Mouse (Mus musculus) hindbrain, embryonic 15.5 days (tissue): ENCODE results near the gene Jarid2. TPM values are rescaled to one million over a fixed set of nuclear protein-coding genes. Genes with fewer than 3 reads are reported as not detected.
"Not testable (repeated sequence)": the region's sequence is repeated elsewhere in the genome, so short reads cannot be mapped to it uniquely, and the experiment has no call there.

Source experiments
- ATAC-seq: fragments of 200-750 bp; cut with Nextera tagmentation; 2 replicates; pipeline ENCODE4 v1.8.0; 2017; ENCODE audit warnings: low read depth, moderate number of reproducible peaks, moderate TSS enrichment; ENCODE audit not compliant: low FRiP score
- H3K27ac ChIP-seq: fragments of 300-500 bp; sonication (generic); replicated peaks from 2 replicates; pipeline ENCODE4 v1.5.1; 2015; ENCODE audit warnings: mild to moderate bottlenecking, inconsistent platforms
- H3K27me3 ChIP-seq: fragments of 300-500 bp; sonication (generic); 2 replicates; pipeline ENCODE4 v1.6.1; 2015; ENCODE audit warnings: control low read depth, inconsistent platforms
- H3K36me3 ChIP-seq: fragments of 300-500 bp; sonication (generic); 2 replicates; pipeline ENCODE4 v1.6.1; 2015; ENCODE audit warnings: control low read depth, inconsistent platforms
- H3K4me1 ChIP-seq: fragments of 300-500 bp; sonication (generic); replicated peaks from 2 replicates; pipeline ENCODE4 v1.6.1; 2015; ENCODE audit warnings: control low read depth, inconsistent platforms
- H3K4me2 ChIP-seq: fragments of 300-500 bp; sonication (generic); 2 replicates; pipeline ENCODE4 v1.6.1; 2015; ENCODE audit warnings: moderate library complexity, mild to moderate bottlenecking, inconsistent platforms
- H3K4me3 ChIP-seq: fragments of 300-500 bp; sonication (generic); 2 replicates; pipeline ENCODE4 v1.5.1; 2015; ENCODE audit warnings: mild to moderate bottlenecking, inconsistent platforms
- H3K9ac ChIP-seq: fragments of 300-500 bp; sonication (generic); 2 replicates; pipeline ENCODE4 v1.6.1; 2015; ENCODE audit warnings: inconsistent platforms
- H3K9me3 ChIP-seq: fragments of 300-500 bp; sonication (generic); 2 replicates; pipeline ENCODE4 v1.6.1; 2016; ENCODE audit warnings: control low read depth, inconsistent platforms
- WGBS: fragments of 180-500 bp; shearing (Covaris S2); methylation state at CpG from one replicate; pipeline ENCODE4 v1.1.7; 2015; 5-methylcytosine and 5-hydroxymethylcytosine counted together
- polyA plus RNA-seq: library from polyadenylated mRNA; unstranded; fragments of >200 nt; fragmentation: Nextera tagmentation; extraction: Ambion mirVana; gene quantifications from 2 replicates; pipeline ENCODE4 v1.2.1, GENCODE M21; 2015

Jarid2 gene
- polyA plus RNA-seq, 1 experiment from 2014 or later = 38.3 TPM

DNA sequence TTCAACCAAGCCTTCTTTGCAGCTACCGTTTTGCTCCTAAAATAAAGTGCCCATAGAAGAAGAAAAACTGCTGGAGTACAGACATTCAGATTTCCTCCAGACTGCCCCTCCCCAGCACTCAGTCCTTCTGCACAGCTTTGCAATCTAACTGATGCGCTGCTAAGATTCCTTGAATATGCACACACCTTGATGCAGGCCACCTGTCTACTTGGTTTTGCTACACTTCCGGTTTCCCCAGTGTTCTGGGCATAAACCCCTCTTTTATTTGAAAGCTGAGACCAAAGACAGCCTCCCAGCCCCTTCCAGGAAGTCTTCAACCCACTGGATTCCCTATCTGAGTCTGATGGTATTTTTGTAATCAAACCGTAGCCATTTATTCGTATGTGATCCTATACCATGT, 18.2 kb upstream of the Jarid2 start:
- H3K9ac ChIP-seq = no peak overlapping the region
- no peak overlapping the region for H3K27ac ChIP-seq
- no peaks in the 10 kb centered on the region for H3K9me3 ChIP-seq
- 77% methylated on average over 5 of the region's 5 CpGs for WGBS
- no peaks in the 10 kb centered on the region for H3K27me3 ChIP-seq
- no peak overlapping the region for H3K4me3 ChIP-seq
- no peak for ATAC-seq
- 0 out of 2 replicates have a peak, but pooled peaks cover 3% of the 10 kb centered on the region for H3K4me1 ChIP-seq
- no peaks in the 10 kb centered on the region for H3K36me3 ChIP-seq
- no peak overlapping the region for H3K4me2 ChIP-seq

DNA sequence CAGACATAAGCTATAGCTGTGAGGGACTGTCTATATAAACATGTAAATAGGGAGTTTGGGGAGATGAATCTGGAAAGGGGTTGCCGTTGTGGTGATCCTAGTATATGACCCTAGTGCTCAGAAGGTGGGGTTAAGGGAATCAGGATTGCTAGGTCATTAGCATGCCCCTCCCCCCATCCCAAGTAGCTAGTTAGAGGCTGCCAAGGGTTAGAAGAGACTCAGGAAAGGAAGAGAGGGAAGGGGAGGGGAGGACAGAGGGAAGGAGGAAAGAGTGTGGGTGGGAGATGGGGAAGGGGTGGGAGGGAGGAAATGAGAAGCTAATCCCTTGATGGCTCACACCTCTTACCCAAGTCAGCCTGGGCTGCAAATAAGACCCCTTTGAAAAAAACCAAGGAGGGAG, 17.4 kb upstream of the Jarid2 start:
- no peak for ATAC-seq
- H3K27me3 ChIP-seq = no peaks in the 10 kb centered on the region
- no peak overlapping the region for H3K4me3 ChIP-seq
- no peak overlapping the region for H3K27ac ChIP-seq
- H3K9me3 ChIP-seq = no peaks in the 10 kb centered on the region
- H3K4me1 ChIP-seq = 0 out of 2 replicates have a peak, but pooled peaks cover 2% of the 10 kb centered on the region
- H3K36me3 ChIP-seq = no peaks in the 10 kb centered on the region
- H3K4me2 ChIP-seq = no peak overlapping the region
- H3K9ac ChIP-seq = no peak overlapping the region
- 55% methylated on average over 1 of the region's 1 CpGs for WGBS

DNA sequence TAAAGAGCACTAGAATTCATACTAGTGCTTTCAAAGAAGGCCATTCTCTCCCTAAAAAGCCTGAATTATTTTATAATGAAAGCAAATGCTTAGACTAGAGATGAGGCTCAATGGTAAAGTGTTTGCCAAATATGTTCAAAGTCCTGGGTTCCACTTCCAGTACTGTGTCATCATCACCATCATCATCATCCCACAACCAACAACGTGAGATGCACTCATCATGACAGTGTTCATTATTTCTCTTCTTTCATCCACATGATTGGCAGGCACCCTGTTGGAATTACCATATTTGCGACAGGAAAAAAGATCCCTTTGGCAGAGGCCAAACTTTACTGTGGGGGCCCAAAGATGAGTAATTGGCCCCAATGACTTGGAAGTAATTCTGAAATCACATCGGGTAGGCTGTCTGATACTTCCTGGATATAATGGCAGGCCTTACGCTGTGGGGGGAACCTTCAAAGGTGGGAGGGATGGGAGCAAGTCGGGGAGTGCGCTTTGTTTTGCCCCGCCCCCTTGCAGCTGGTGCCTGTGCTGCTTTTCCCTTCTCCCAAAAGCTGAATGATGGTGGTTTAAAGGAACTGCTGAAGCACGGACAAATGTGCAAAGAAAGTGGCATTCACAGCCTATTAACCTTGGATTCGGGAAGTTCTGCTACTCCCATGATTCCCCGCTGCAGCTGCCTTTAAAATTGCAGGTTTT, 13.9 kb upstream of the Jarid2 start:
- WGBS = 8% methylated on average over 10 of the region's 10 CpGs
- Histone ChIP-seq H3K4me3 (no peak overlapping the region), H3K27ac (no peak overlapping the region), H3K27me3 (no peaks in the 10 kb centered on the region), H3K4me1 (no peaks in the 10 kb centered on the region), H3K36me3 (no peaks in the 10 kb centered on the region), H3K9me3 (no peaks in the 10 kb centered on the region), H3K9ac (no peak overlapping the region), H3K4me2 (peak overlapping the region; percentile 18; the same call in 1 of the 2 replicates)
- no peak for ATAC-seq

DNA sequence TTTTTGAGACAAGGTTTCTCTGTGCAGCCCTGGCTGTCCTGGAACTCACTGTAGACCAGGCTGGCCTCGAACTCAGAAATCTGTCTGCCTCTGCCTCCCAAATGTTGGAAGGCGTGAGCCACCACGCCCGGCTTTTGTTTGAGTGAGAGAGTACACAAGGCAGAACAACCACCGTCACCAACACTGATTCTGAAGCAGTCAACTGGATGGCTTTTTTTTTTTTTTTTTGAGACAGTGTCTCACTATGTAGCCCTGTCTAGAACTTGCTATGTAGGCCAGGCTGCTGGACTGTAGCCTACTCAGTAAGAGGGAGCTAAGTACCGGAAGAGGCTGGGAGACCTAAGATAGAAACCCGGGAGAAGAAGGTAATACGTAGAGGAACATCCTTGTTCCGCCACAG, 11.4 kb upstream of the Jarid2 start:
- 97% methylated on average over 9 of the region's 9 CpGs for WGBS
- Histone ChIP-seq H3K4me3 (no peak overlapping the region), H3K27me3 (no peaks in the 10 kb centered on the region), H3K27ac (no peak overlapping the region), H3K36me3 (no peaks in the 10 kb centered on the region), H3K9me3 (no peaks in the 10 kb centered on the region), H3K4me1 (no peaks in the 10 kb centered on the region), H3K9ac (no peak overlapping the region), H3K4me2 (no peak overlapping the region)
- ATAC-seq = no peak

DNA sequence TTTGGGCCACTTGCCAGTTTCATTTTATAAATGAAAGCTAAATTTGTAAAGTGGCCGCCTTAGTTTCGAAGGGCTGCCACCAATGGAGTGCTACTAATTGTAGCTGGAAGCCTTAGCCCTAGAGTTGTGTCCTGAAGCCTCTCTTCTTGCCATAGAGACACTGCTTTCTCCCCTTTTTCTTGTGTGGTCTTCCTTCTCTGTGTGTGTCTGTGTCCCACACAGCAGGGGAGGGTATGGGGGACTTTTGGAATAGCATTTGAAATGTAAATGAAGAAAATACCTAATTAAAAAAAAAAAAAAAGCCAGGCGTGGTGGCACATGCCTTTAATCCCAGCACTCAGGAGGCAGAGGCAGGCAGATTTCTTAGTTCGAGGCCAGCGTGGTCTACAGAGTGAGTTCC, 10.8 kb upstream of the Jarid2 start:
- H3K4me2 ChIP-seq, H3K9me3 ChIP-seq, H3K4me3 ChIP-seq, H3K36me3 ChIP-seq, H3K27me3 ChIP-seq, H3K9ac ChIP-seq, H3K4me1 ChIP-seq, H3K27ac ChIP-seq, ATAC-seq: not testable (repeated sequence)
- WGBS = 91% methylated on average over 5 of the region's 5 CpGs

DNA sequence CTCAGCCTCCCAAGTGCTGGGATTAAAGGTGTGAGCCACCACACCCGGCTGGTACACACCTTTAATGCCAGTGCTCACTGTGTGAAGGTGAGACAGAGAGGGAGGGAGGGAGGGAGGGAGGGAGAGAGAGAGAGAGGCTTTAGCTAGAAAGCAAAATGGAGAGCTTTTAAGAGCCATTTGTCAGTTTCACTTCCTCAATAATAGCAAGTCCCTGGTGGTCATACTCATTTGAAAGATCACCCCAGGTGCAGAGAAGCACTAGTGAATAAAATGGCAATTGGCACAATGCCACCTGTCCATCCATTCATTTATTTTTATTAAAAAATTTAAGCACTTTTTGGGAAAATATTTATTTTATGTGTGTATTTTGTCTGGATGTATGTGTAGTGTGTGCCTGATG, 9.2 kb upstream of the Jarid2 start:
- H3K4me3 ChIP-seq = no peak overlapping the region
- no peak overlapping the region for H3K9ac ChIP-seq
- H3K9me3 ChIP-seq = no peaks in the 10 kb centered on the region
- no peaks in the 10 kb centered on the region for H3K27me3 ChIP-seq
- H3K27ac ChIP-seq = no peak overlapping the region
- no peak for ATAC-seq
- H3K4me2 ChIP-seq = no peak overlapping the region
- H3K4me1 ChIP-seq = no peaks in the 10 kb centered on the region
- no peaks in the 10 kb centered on the region for H3K36me3 ChIP-seq
- 86% methylated on average over 1 of the region's 1 CpGs for WGBS

DNA sequence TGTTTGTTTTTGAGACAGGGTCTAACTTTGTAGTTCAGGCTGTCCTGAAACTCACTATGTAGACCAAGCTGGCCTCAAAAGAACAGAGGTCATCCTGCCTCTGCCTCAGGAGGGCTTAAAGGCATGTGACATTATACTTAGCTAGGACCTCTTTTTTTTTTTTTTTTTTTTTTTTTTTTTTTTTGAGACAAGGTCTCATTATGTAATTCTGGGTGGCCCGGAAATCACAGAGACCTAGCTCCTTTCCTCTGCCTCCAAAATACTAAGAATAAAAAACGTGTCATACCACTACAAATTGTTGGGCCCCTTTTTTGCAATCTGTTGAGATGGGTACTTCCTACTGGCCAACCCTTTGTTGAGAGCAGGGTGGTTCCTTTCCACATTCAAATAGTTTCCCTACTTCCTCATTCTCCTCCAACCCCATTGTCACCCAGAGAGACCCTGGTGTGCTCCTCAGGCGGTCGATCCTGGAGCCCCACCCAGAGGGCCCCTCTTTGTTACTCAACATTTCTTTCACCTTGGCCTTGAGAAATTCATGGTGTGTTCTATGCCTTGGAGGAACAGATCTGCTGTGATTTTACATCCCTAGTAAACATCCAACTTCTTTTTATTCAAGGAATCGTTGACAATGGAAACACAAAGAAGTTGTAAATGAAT, 7.3 kb upstream of the Jarid2 start:
- no peak overlapping the region for H3K9ac ChIP-seq
- no peaks in the 10 kb centered on the region for H3K27me3 ChIP-seq
- no peaks in the 10 kb centered on the region for H3K4me1 ChIP-seq
- H3K9me3 ChIP-seq = no peaks in the 10 kb centered on the region
- WGBS = 67% methylated on average over 5 of the region's 5 CpGs
- H3K4me2 ChIP-seq = no peak overlapping the region
- no peak overlapping the region for H3K4me3 ChIP-seq
- H3K36me3 ChIP-seq = no peaks in the 10 kb centered on the region
- no peak overlapping the region for H3K27ac ChIP-seq
- no peak for ATAC-seq

DNA sequence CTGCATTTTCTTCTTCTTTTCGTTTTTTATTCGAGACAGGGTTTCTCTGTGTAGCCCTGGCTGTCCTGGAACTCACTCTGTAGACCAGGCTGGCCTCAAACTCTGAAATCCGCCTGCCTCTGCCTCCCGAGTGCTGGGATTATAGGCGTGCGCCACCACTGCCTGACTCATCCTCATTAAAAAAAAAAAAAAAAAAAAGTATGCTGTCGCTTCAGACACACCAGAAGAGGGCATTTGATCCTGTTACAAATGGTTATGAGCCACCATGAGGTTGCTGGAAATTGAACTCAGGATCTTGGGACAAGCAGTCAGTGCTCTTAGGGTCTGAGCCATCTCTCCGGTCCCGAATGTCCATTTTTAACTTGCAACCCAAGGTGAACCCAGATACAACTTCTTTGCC, 5.8 kb upstream of the Jarid2 start:
- not testable (repeated sequence) for H3K4me2 ChIP-seq, H3K27ac ChIP-seq, H3K9me3 ChIP-seq, H3K4me1 ChIP-seq, H3K9ac ChIP-seq, ATAC-seq, H3K27me3 ChIP-seq, H3K36me3 ChIP-seq, H3K4me3 ChIP-seq
- WGBS = 91% methylated on average over 9 of the region's 9 CpGs

DNA sequence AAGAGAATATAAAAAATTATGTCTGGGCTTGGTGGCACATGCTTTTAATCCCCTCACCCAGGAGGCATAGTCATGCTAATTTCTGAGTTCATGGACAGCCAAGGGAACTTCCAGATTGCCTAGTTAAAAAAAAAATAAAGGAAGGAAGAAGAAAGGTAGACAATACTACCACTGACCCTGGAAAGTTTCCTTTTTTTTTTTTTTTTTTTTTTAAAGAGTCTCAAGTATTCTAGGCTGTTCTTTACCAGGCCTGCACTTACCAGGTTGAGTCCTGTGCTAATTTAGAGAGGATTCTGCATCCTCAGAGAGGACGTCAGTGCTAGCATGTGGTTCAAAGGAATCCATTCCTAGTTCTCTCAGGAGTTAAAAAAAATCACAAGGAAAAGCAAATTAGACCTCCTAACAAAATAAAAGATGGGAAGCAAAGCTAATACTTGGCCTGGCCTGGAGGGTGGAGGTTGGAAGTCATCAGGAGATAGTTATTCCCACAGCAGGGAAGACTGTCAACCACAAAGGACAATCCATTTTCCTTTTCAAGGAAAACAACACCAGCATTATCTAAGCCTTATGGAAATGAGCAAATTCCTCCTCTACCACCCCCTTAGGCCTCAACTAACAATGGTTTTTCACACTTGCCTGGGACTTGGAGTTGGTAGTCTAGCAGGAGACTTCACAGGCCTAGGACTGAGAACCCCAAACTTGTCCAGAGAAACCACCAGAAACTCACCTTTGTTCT, 961 bp upstream of the Jarid2 start:
- Histone ChIP-seq H3K4me3 (no peak overlapping the region), H3K27me3 (no peaks in the 10 kb centered on the region), H3K4me1 (peaks cover 10% of the 10 kb centered on the region), H3K27ac (no peak overlapping the region), H3K9me3 (no peaks in the 10 kb centered on the region), H3K36me3 (no peaks in the 10 kb centered on the region), H3K4me2 (no peak overlapping the region), H3K9ac (no peak overlapping the region)
- no peak for ATAC-seq
- WGBS = 32% methylated on average over 1 of the region's 1 CpGs

DNA sequence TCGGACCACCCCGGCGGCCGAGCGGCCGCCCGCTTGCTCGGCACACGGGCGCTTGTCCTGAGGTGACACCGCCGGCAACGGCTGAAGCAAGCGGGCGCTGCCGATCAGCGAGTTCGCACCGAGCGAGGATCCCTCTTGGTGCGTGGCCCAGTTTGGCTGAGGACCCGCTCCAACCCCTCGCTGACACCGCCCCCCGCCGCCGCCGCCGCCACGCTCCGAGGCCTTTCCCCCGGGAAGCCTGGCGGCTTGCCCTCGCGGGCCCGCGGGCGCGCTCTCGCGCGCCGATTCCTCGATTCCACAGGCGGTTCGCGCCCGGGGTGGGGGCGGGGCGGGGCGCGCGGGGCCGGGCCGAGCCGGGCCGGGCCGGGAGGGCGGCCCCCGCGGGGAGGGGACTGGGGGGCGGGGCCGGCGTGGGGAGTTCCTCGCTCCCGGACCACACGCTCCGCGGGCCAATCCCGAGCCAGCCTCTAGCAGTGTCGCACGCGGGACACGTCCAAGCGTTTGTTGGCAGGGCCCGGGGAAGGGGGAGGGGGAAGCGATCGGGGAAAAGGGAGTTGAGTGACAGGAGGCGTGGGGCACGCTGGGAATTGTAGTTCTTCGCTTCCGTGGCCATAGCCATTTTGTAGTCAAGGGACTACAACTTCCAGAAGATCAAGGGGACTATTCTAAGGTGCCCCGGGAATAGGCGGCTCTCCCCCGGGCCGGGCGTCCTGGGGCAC, 1.0 kb downstream of the Jarid2 start:
- no peaks in the 10 kb centered on the region for H3K9me3 ChIP-seq

DNA sequence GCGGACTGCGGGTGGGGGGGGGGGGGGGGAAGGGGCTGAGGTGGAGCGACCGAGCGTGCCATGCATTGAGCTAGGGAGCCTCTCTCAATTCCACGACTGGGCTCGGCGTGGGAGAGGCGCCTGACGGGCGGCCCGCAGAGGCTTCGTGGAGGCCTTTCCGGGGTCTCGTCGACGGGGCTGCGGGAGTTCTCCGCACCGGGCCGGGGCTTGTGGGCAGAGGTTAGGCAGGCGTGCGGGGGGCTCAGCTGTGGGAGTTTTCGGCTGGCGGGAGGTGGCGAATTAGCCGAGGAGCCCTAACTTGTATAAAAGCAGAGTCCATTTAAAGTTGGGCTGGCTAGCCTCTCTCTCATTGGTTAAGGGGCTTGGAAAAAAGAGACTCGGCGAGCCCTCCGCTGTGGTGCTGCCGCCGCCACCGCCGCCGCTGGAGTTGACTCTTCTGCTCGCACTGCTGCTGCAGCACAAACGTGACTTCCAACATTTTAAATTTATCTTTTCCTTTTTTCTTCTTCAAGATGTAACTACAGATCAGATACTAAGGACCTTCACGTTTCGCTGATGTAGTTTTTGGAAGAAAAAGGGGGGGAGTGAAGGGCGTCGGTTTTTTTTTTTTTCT, 1.8 kb downstream of the Jarid2 start:
- peaks cover 30% of the 10 kb centered on the region for H3K4me1 ChIP-seq
- WGBS = under 1% methylated on average over 41 of the region's 41 CpGs
- H3K36me3 ChIP-seq = no peaks in the 10 kb centered on the region
- H3K9ac ChIP-seq = peak overlapping the region; percentile 83
- peak overlapping the region; percentile 100 for H3K27ac ChIP-seq
- peak; percentile 88 for ATAC-seq
- H3K4me3 ChIP-seq = peak overlapping the region; percentile 93
- H3K4me2 ChIP-seq = peak overlapping the region; percentile 91
- no peaks in the 10 kb centered on the region for H3K9me3 ChIP-seq
- H3K27me3 ChIP-seq = no peaks in the 10 kb centered on the region

More for the DNA sequence above, 1.0 kb downstream of the Jarid2 start:
- H3K27me3 ChIP-seq = no peaks in the 10 kb centered on the region
- peak overlapping the region; percentile 100 for H3K27ac ChIP-seq
- peaks cover 24% of the 10 kb centered on the region for H3K4me1 ChIP-seq
- peak overlapping the region; percentile 83 for H3K9ac ChIP-seq
- no peaks in the 10 kb centered on the region for H3K36me3 ChIP-seq
- 1% methylated on average over 71 of the region's 87 CpGs for WGBS
- ATAC-seq = peak; percentile 98
- peak overlapping the region; percentile 93 for H3K4me3 ChIP-seq
- peak overlapping the region; percentile 91 for H3K4me2 ChIP-seq
